Mouse (Mus musculus) retina, postnatal 1 day (tissue): ENCODE data around the gene Lrrfip2.

ENCODE experiments used
- DNase-seq: peaks from one replicate; pipeline ENCODE4 v3.0.0-alpha.2; 2012

Lrrfip2 gene

GRCm38 (mm10) chr9:111118891-111119441, 1.6 kb downstream of the Lrrfip2 start:
- peak; percentile 34 for DNase-seq

GRCm38 (mm10) chr9:111122446-111122845, 5.1 kb downstream of the Lrrfip2 start:
- DNase-seq, result no peak

GRCm38 (mm10) chr9:111123336-111123735, 5.9 kb downstream of the Lrrfip2 start:
- DNase-seq, result no peak

GRCm38 (mm10) chr9:111124440-111124839, 7.0 kb downstream of the Lrrfip2 start:
- DNase-seq, result no peak

- no peak for DNase-seq
These were observed 9.3 kb downstream of the Lrrfip2 start for GRCm38 (mm10) chr9:111126735-111127134.

GRCm38 (mm10) chr9:111127749-111128148, 10.4 kb downstream of the Lrrfip2 start:
- DNase-seq, result no peak

GRCm38 (mm10) chr9:111130126-111130525, 12.7 kb downstream of the Lrrfip2 start:
- no peak for DNase-seq

- no peak for DNase-seq
These were observed 20.8 kb downstream of the Lrrfip2 start for GRCm38 (mm10) chr9:111138161-111138560.

- DNase-seq, result no peak
These were observed 25.3 kb downstream of the Lrrfip2 start for GRCm38 (mm10) chr9:111142721-111143120.

GRCm38 (mm10) chr9:111143387-111143786, 26.0 kb downstream of the Lrrfip2 start:
- no peak for DNase-seq

- DNase-seq, result no peak
These were observed 27.3 kb downstream of the Lrrfip2 start for GRCm38 (mm10) chr9:111144711-111145110.

GRCm38 (mm10) chr9:111145497-111146190, 28.3 kb downstream of the Lrrfip2 start:
- DNase-seq, result no peak

- DNase-seq, result no peak
These were observed 28.9 kb downstream of the Lrrfip2 start for GRCm38 (mm10) chr9:111146216-111146798.

- DNase-seq, result no peak
These were observed 30.6 kb downstream of the Lrrfip2 start for GRCm38 (mm10) chr9:111148006-111148405.

GRCm38 (mm10) chr9:111148414-111148813, 31.0 kb downstream of the Lrrfip2 start:
- no peak for DNase-seq

- DNase-seq, result peak; percentile 68
These were observed 32.0 kb downstream of the Lrrfip2 start for GRCm38 (mm10) chr9:111149188-111149945.

- DNase-seq, result no peak
These were observed 35.0 kb downstream of the Lrrfip2 start for GRCm38 (mm10) chr9:111152314-111152897.

GRCm38 (mm10) chr9:111153026-111153425, 35.6 kb downstream of the Lrrfip2 start:
- no peak for DNase-seq

- DNase-seq, result peak; percentile 4
These were observed 38.5 kb downstream of the Lrrfip2 start for GRCm38 (mm10) chr9:111155764-111156458.

GRCm38 (mm10) chr9:111159562-111159961, 42.2 kb downstream of the Lrrfip2 start:
- no peak for DNase-seq

GRCm38 (mm10) chr9:111161213-111161612, 43.8 kb downstream of the Lrrfip2 start:
- no peak for DNase-seq

GRCm38 (mm10) chr9:111166612-111167011, 49.2 kb downstream of the Lrrfip2 start:
- DNase-seq, result no peak

GRCm38 (mm10) chr9:111170430-111170829, 53.0 kb downstream of the Lrrfip2 start:
- no peak for DNase-seq
